Mouse (Mus musculus): Measurements from ENCODE around the gene Mogat2. TPM values are rescaled to one million over a fixed set of nuclear protein-coding genes. Genes with fewer than 3 reads are reported as not detected.

Gene Mogat2
- polyA plus RNA-seq, 1 experiment from 2014 or later, result 2.5 TPM

DNA sequence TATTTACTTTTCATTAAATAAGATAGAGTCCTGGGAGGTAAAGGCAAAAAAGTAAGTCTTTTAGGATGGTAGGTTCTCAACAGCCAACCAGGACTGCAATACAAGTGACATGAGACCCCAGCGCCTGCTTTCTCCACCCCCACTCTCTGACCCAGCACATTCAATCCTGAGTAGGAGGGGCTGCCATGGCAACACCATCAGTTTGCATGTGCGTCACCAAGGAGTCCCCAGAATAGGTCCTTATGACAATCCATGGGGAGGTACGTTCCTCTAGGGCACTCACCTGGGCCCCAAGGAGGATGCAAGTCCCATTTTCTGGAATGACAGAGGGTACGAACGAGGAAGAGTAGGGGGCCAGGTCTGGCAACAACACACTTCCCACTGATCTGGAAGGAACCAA lies 61.0 kb downstream of the Mogat2 start:
- Histone ChIP-seq H3K4me1 (peaks cover 18% of the 10 kb centered on the region), H3K27me3 (no peaks in the 10 kb centered on the region), H3K4me3 (replicated peaks) (no peak overlapping the region), H3K9ac (no peak overlapping the region), H3K4me2 (replicated peaks) (no peak overlapping the region), H3K9me3 (replicated peaks) (no peaks in the 10 kb centered on the region), H3K27ac (replicated peaks) (no peak overlapping the region), H3K36me3 (no peaks in the 10 kb centered on the region)
- 85% methylated on average over 5 of the region's 5 CpGs for WGBS
- no peak for ATAC-seq (ENCODE audit: insufficient number of reproducible peaks, low FRiP score, low TSS enrichment, low read depth)

GRCm38 (mm10) chr7:99175666-99176065 lies 62.8 kb downstream of the Mogat2 start:
- H3K27ac ChIP-seq (replicated peaks), result no peak overlapping the region
- WGBS, result 86% methylated on average over 9 of the region's 9 CpGs
- no peaks in the 10 kb centered on the region for H3K9me3 ChIP-seq (replicated peaks)
- H3K36me3 ChIP-seq, result no peaks in the 10 kb centered on the region
- H3K4me2 ChIP-seq (replicated peaks), result no peak overlapping the region
- no peaks in the 10 kb centered on the region for H3K27me3 ChIP-seq
- H3K4me1 ChIP-seq, result peaks cover 15% of the 10 kb centered on the region
- no peak overlapping the region for H3K9ac ChIP-seq
- no peak overlapping the region for H3K4me3 ChIP-seq (replicated peaks)
- no peak for ATAC-seq (ENCODE audit: insufficient number of reproducible peaks, low FRiP score, low TSS enrichment, low read depth)

GRCm38 (mm10) chr7:99175118-99175517 lies 63.3 kb downstream of the Mogat2 start:
- no peak overlapping the region for H3K4me3 ChIP-seq (replicated peaks)
- no peak overlapping the region for H3K4me2 ChIP-seq (replicated peaks)
- no peaks in the 10 kb centered on the region for H3K9me3 ChIP-seq (replicated peaks)
- no peaks in the 10 kb centered on the region for H3K27me3 ChIP-seq
- no peaks in the 10 kb centered on the region for H3K36me3 ChIP-seq
- no peak overlapping the region for H3K9ac ChIP-seq
- peaks cover 15% of the 10 kb centered on the region for H3K4me1 ChIP-seq
- ATAC-seq (ENCODE audit: insufficient number of reproducible peaks, low FRiP score, low TSS enrichment, low read depth), result no peak
- H3K27ac ChIP-seq (replicated peaks), result no peak overlapping the region
- 69% methylated on average over 11 of the region's 11 CpGs for WGBS

- 84% methylated on average over 4 of the region's 4 CpGs for WGBS
- H3K9ac ChIP-seq, result no peak overlapping the region
Measured at GRCm38 (mm10) chr7:99174006-99174405, 64.4 kb downstream of the Mogat2 start.

GRCm38 (mm10) chr7:99172898-99173297 lies 65.5 kb downstream of the Mogat2 start:
- Histone ChIP-seq H3K4me1 (peaks cover 20% of the 10 kb centered on the region), H3K36me3 (no peaks in the 10 kb centered on the region), H3K27ac (replicated peaks) (no peak overlapping the region), H3K27me3 (no peaks in the 10 kb centered on the region), H3K9me3 (replicated peaks) (no peaks in the 10 kb centered on the region), H3K9ac (no peak overlapping the region), H3K4me2 (replicated peaks) (no peak overlapping the region), H3K4me3 (replicated peaks) (no peak overlapping the region)
- no peak for ATAC-seq (ENCODE audit: insufficient number of reproducible peaks, low FRiP score, low TSS enrichment, low read depth)
- WGBS, result 60% methylated on average over 6 of the region's 6 CpGs

More at GRCm38 (mm10) chr7:99174006-99174405, 64.4 kb downstream of the Mogat2 start:
- Histone ChIP-seq H3K27ac (replicated peaks) (no peak overlapping the region), H3K4me1 (peaks cover 15% of the 10 kb centered on the region), H3K4me3 (replicated peaks) (no peak overlapping the region), H3K27me3 (no peaks in the 10 kb centered on the region), H3K36me3 (no peaks in the 10 kb centered on the region), H3K9me3 (replicated peaks) (no peaks in the 10 kb centered on the region), H3K4me2 (replicated peaks) (no peak overlapping the region)
- ATAC-seq (ENCODE audit: insufficient number of reproducible peaks, low FRiP score, low TSS enrichment, low read depth), result no peak

DNA sequence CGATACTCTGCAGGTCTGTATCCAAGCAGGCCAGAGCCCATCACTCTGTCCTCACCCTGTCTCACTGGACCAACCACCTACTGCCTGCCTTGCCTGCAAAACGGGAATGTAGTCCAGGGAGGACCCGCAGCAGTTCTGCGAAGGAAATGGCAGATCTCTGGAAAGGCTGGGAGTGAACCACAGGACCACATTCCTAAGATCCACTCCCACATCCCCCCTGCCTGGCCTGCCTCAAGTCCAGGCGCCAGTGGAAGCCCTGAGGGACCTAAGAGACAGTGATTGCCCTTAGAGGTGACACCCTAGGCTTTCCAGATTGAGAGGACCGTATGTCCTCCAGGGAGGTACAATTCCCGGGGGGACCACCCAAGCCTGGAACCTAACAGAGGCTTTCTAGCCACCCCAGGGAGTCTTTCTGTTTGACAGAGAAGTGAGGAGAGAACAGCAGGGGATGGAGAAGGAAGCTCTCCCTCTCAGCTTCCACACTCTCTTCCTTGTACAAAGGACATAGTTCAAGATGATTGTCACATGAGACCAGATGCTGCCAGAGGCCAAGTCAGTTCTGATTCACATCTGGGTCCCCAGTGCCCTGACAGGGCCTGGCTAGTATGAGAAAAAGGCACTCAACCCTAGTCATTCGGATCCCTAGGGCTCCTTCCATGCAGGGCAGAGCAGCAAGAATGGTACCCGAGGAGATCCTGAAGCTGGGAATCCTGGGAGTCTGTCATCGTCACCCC lies 66.5 kb downstream of the Mogat2 start:
- no peaks in the 10 kb centered on the region for H3K27me3 ChIP-seq
- ATAC-seq (ENCODE audit: insufficient number of reproducible peaks, low FRiP score, low TSS enrichment, low read depth), result no peak
- peaks cover 26% of the 10 kb centered on the region for H3K4me1 ChIP-seq
- no peaks in the 10 kb centered on the region for H3K9me3 ChIP-seq (replicated peaks)
- H3K36me3 ChIP-seq, result no peaks in the 10 kb centered on the region
- H3K9ac ChIP-seq, result no peak overlapping the region
- no peak overlapping the region for H3K27ac ChIP-seq (replicated peaks)
- WGBS, result 61% methylated on average over 10 of the region's 10 CpGs
- no peak overlapping the region for H3K4me2 ChIP-seq (replicated peaks)
- no peak overlapping the region for H3K4me3 ChIP-seq (replicated peaks)

- no peak overlapping the region for H3K9ac ChIP-seq
- 93% methylated on average over 6 of the region's 6 CpGs for WGBS
- H3K4me1 ChIP-seq, result peaks cover 30% of the 10 kb centered on the region
Measured at GRCm38 (mm10) chr7:99170519-99170918, 67.9 kb downstream of the Mogat2 start.

DNA sequence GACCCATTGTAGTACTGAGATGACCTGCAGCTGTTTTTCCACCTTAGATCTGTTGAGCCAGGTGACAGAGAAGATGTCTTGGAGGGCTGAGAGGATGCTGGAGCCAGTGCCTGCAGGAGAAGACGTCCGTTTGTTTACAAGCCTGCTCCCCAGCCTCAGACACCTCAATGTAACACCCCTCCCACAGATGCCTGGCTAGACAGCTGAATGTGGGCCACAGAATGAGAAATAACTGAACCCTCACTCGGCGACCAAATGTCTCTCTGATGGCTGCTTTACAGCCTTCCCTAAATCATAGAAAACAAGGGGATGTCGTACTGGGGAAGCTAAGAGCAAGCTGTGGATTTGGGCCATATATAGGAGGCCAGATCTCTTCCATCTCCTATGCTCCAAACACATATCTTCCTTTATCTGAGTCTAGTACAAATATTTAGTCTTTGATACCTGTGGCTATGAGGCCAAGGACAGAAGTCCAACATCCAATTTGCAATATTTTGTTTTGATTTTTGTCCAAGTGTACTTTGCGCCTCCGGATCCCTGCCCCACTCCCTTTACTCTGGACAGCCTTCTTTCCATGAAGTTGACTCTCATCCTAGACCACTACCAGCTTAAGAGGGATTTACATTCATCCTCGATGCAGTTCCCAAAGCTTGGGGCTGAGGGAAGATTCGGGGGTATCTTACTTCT lies 68.6 kb downstream of the Mogat2 start:
- Histone ChIP-seq H3K27me3 (no peaks in the 10 kb centered on the region), H3K4me3 (replicated peaks) (no peak overlapping the region), H3K4me1 (peaks cover 30% of the 10 kb centered on the region), H3K4me2 (replicated peaks) (no peak overlapping the region), H3K27ac (replicated peaks) (no peak overlapping the region), H3K9me3 (replicated peaks) (no peaks in the 10 kb centered on the region), H3K9ac (no peak overlapping the region), H3K36me3 (no peaks in the 10 kb centered on the region)
- WGBS, result 88% methylated on average over 9 of the region's 9 CpGs
- ATAC-seq (ENCODE audit: insufficient number of reproducible peaks, low FRiP score, low TSS enrichment, low read depth), result no peak

More at GRCm38 (mm10) chr7:99170519-99170918, 67.9 kb downstream of the Mogat2 start:
- ATAC-seq (ENCODE audit: insufficient number of reproducible peaks, low FRiP score, low TSS enrichment, low read depth), result no peak
- H3K9me3 ChIP-seq (replicated peaks), result no peaks in the 10 kb centered on the region
- H3K4me2 ChIP-seq (replicated peaks), result no peak overlapping the region
- H3K4me3 ChIP-seq (replicated peaks), result no peak overlapping the region
- no peaks in the 10 kb centered on the region for H3K27me3 ChIP-seq
- H3K36me3 ChIP-seq, result no peaks in the 10 kb centered on the region
- no peak overlapping the region for H3K27ac ChIP-seq (replicated peaks)

Other genes with a start within 250 kb of the Mogat2 start
- 17.3 and 18.9 TPM in 2 replicates for gene Uvrag, start 97.5 kb downstream of the Mogat2 start, polyA plus RNA-seq (2015; fragmentation: Nextera tagmentation; extraction: Ambion mirVana)
- 81.8 and 98.5 TPM in 2 replicates for gene Dgat2, start 55.9 kb downstream of the Mogat2 start, polyA plus RNA-seq (2015; fragmentation: Nextera tagmentation; extraction: Ambion mirVana)
- gene Map6, start 28.8 kb upstream of the Mogat2 start, polyA plus RNA-seq (2015; fragmentation: Nextera tagmentation; extraction: Ambion mirVana), result 9.3 and 11.0 TPM in 2 replicates
- 2,130 and 2,205 TPM in 2 replicates for gene Serpinh1, start 114.6 kb upstream of the Mogat2 start, polyA plus RNA-seq (2015; fragmentation: Nextera tagmentation; extraction: Ambion mirVana)
- 15.1 and 17.5 TPM in 2 replicates for gene Gdpd5, start 142.8 kb upstream of the Mogat2 start, polyA plus RNA-seq (2015; fragmentation: Nextera tagmentation; extraction: Ambion mirVana)
- gene Klhl35, start 227.4 kb upstream of the Mogat2 start, polyA plus RNA-seq (2015; fragmentation: Nextera tagmentation; extraction: Ambion mirVana), result 0.96 and 1.4 TPM in 2 replicates
- gene Rps3, start 245.1 kb upstream of the Mogat2 start, polyA plus RNA-seq (2015; fragmentation: Nextera tagmentation; extraction: Ambion mirVana), result 746 and 790 TPM in 2 replicates

Data from embryonic facial prominence, embryonic 15.5 days (tissue).